Mouse (Mus musculus) hindbrain, embryonic 15.5 days (tissue): ENCODE measurements around the gene 1600014C23Rik. TPM values are rescaled to one million over a fixed set of nuclear protein-coding genes. Genes with fewer than 3 reads are reported as not detected.

ENCODE experiments used
- ATAC-seq: fragments of 200-750 bp; cut with Nextera tagmentation; 2 replicates; pipeline ENCODE4 v1.8.0; 2017; ENCODE audit warnings: low read depth, moderate number of reproducible peaks, moderate TSS enrichment; ENCODE audit not compliant: low FRiP score
- H3K27ac ChIP-seq: fragments of 300-500 bp; sonication (generic); replicated peaks from 2 replicates; pipeline ENCODE4 v1.5.1; 2015; ENCODE audit warnings: mild to moderate bottlenecking, inconsistent platforms
- H3K27me3 ChIP-seq: fragments of 300-500 bp; sonication (generic); 2 replicates; pipeline ENCODE4 v1.6.1; 2015; ENCODE audit warnings: control low read depth, inconsistent platforms
- H3K36me3 ChIP-seq: fragments of 300-500 bp; sonication (generic); 2 replicates; pipeline ENCODE4 v1.6.1; 2015; ENCODE audit warnings: control low read depth, inconsistent platforms
- H3K4me1 ChIP-seq: fragments of 300-500 bp; sonication (generic); replicated peaks from 2 replicates; pipeline ENCODE4 v1.6.1; 2015; ENCODE audit warnings: control low read depth, inconsistent platforms
- H3K4me2 ChIP-seq: fragments of 300-500 bp; sonication (generic); 2 replicates; pipeline ENCODE4 v1.6.1; 2015; ENCODE audit warnings: moderate library complexity, mild to moderate bottlenecking, inconsistent platforms
- H3K4me3 ChIP-seq: fragments of 300-500 bp; sonication (generic); 2 replicates; pipeline ENCODE4 v1.5.1; 2015; ENCODE audit warnings: mild to moderate bottlenecking, inconsistent platforms
- H3K9ac ChIP-seq: fragments of 300-500 bp; sonication (generic); 2 replicates; pipeline ENCODE4 v1.6.1; 2015; ENCODE audit warnings: inconsistent platforms
- H3K9me3 ChIP-seq: fragments of 300-500 bp; sonication (generic); 2 replicates; pipeline ENCODE4 v1.6.1; 2016; ENCODE audit warnings: control low read depth, inconsistent platforms
- WGBS: fragments of 180-500 bp; shearing (Covaris S2); methylation state at CpG from one replicate; pipeline ENCODE4 v1.1.7; 2015; 5-methylcytosine and 5-hydroxymethylcytosine counted together
- polyA plus RNA-seq: library from polyadenylated mRNA; unstranded; fragments of >200 nt; fragmentation: Nextera tagmentation; extraction: Ambion mirVana; gene quantifications from 2 replicates; pipeline ENCODE4 v1.2.1, GENCODE M21; 2015

1600014C23Rik gene
- 0.43 TPM in 1 of 2 replicates, not detected in the other for polyA plus RNA-seq

- Histone ChIP-seq H3K4me1 (peaks cover 43% of the 10 kb centered on the region), H3K27me3 (no peaks in the 10 kb centered on the region), H3K4me3 (peak within 1 kb of the TSS; percentile 35), H3K36me3 (no peaks in the 10 kb centered on the region), H3K4me2 (peak within 1 kb of the TSS; percentile 87), H3K9me3 (no peaks in the 10 kb centered on the region), H3K9ac (peak within 1 kb of the TSS; percentile 40), H3K27ac (peak within 1 kb of the TSS; percentile 69)
- 2% methylated on average over 41 of the region's 41 CpGs for WGBS
- ATAC-seq = peak; percentile 52
Observed at GRCm38 (mm10) chr17:45733735-45734301, at the start of gene 1600014C23Rik. Gene 1600014C23Rik (minus strand): TSS chr17:45733844.

- H3K27ac ChIP-seq = no peak overlapping the region
- H3K4me3 ChIP-seq = no peak overlapping the region
- no peaks in the 10 kb centered on the region for H3K4me1 ChIP-seq
- 88% methylated on average over 4 of the region's 4 CpGs for WGBS
- H3K9me3 ChIP-seq = no peaks in the 10 kb centered on the region
- no peak overlapping the region for H3K9ac ChIP-seq
- H3K36me3 ChIP-seq = no peaks in the 10 kb centered on the region
- H3K4me2 ChIP-seq = no peak overlapping the region
- ATAC-seq = no peak
- no peaks in the 10 kb centered on the region for H3K27me3 ChIP-seq
Observed at GRCm38 (mm10) chr17:45778446-45778845, 44.8 kb upstream of the 1600014C23Rik start.

- no peak for ATAC-seq
- Histone ChIP-seq H3K27ac (no peak overlapping the region), H3K4me3 (no peak overlapping the region), H3K9me3 (no peaks in the 10 kb centered on the region), H3K4me1 (no peaks in the 10 kb centered on the region), H3K4me2 (no peak overlapping the region), H3K9ac (no peak overlapping the region), H3K36me3 (no peaks in the 10 kb centered on the region), H3K27me3 (no peaks in the 10 kb centered on the region)
- WGBS = 81% methylated on average over 6 of the region's 6 CpGs
Observed at GRCm38 (mm10) chr17:45777431-45777830, 43.8 kb upstream of the 1600014C23Rik start.

DNA sequence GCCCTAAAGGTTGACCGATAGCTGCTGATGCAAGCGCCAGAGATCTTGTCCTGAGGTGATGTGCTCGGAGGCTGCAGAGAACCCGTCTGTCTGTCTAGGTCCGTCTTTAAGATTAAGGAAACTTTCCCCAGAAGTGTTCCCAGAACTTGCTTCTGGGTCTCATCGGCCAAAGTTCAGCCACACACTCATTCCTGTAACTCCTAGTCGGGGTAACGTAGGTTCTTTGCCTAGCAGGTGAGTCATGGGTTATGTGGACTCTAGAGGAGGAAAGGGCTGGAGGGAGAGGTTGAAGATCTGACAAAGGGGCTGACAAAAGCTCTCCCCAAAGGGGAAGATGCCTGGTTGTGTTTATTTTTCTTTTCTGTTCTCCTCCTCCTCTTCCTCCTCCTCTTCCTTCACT lies 42.5 kb upstream of the 1600014C23Rik start:
- Histone ChIP-seq H3K9me3 (no peaks in the 10 kb centered on the region), H3K36me3 (no peaks in the 10 kb centered on the region), H3K27me3 (no peaks in the 10 kb centered on the region), H3K4me2 (no peak overlapping the region), H3K27ac (no peak overlapping the region), H3K4me1 (no peaks in the 10 kb centered on the region), H3K4me3 (no peak overlapping the region), H3K9ac (no peak overlapping the region)
- 94% methylated on average over 8 of the region's 8 CpGs for WGBS
- ATAC-seq = no peak

GRCm38 (mm10) chr17:45775468-45775867 lies 41.8 kb upstream of the 1600014C23Rik start:
- Histone ChIP-seq H3K9ac (no peak overlapping the region), H3K36me3 (no peaks in the 10 kb centered on the region), H3K9me3 (no peaks in the 10 kb centered on the region), H3K4me1 (no peaks in the 10 kb centered on the region; the same call in 1 of the 2 replicates), H3K27ac (no peak overlapping the region), H3K4me2 (no peak overlapping the region), H3K27me3 (no peaks in the 10 kb centered on the region), H3K4me3 (no peak overlapping the region)
- ATAC-seq = no peak
- WGBS = 88% methylated on average over 9 of the region's 9 CpGs

GRCm38 (mm10) chr17:45772566-45772965 lies 38.9 kb upstream of the 1600014C23Rik start:
- H3K4me3 ChIP-seq = no peak overlapping the region
- ATAC-seq = no peak
- H3K27me3 ChIP-seq = no peaks in the 10 kb centered on the region
- H3K9me3 ChIP-seq = no peaks in the 10 kb centered on the region
- H3K9ac ChIP-seq = no peak overlapping the region
- H3K4me1 ChIP-seq = peaks cover 2% of the 10 kb centered on the region; the same call in 1 of the 2 replicates
- no peak overlapping the region for H3K4me2 ChIP-seq
- no peak overlapping the region for H3K27ac ChIP-seq
- H3K36me3 ChIP-seq = no peaks in the 10 kb centered on the region
- 82% methylated on average over 3 of the region's 3 CpGs for WGBS

DNA sequence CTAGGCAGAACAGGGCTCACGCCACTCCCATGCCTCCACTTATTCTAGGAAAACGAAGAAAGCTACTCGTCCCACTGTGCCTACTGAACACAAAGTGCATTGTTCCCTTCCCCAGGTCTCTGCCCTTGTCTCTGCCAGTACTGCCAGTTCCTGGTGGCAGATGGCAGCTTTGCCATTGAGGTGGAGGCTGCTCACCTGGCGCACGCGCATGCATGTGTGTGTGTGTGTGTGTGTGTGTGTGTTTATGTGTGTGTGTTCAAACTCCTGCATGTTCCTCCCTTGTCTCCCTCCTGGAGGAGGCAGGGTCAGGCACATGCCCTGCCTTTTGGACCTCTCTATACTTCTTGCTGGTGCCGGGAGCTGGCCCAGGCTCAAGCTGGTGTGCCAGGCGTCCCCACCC lies 38.5 kb upstream of the 1600014C23Rik start:
- Histone ChIP-seq H3K4me3 (no peak overlapping the region), H3K27ac (no peak overlapping the region), H3K4me1 (peaks cover 7% of the 10 kb centered on the region), H3K9me3 (no peaks in the 10 kb centered on the region), H3K9ac (no peak overlapping the region), H3K27me3 (no peaks in the 10 kb centered on the region), H3K36me3 (no peaks in the 10 kb centered on the region), H3K4me2 (no peak overlapping the region)
- WGBS = 80% methylated on average over 8 of the region's 8 CpGs
- ATAC-seq = no peak

GRCm38 (mm10) chr17:45770441-45770840 lies 36.8 kb upstream of the 1600014C23Rik start:
- no peaks in the 10 kb centered on the region for H3K27me3 ChIP-seq
- 19% methylated on average over 6 of the region's 6 CpGs for WGBS
- H3K9me3 ChIP-seq = no peaks in the 10 kb centered on the region
- H3K4me1 ChIP-seq = peaks cover 19% of the 10 kb centered on the region
- ATAC-seq = no peak
- H3K9ac ChIP-seq = no peak overlapping the region
- no peak overlapping the region for H3K4me2 ChIP-seq
- H3K36me3 ChIP-seq = no peaks in the 10 kb centered on the region
- H3K4me3 ChIP-seq = no peak overlapping the region
- 0 out of 2 replicates have a peak overlapping the region, but pooled peaks have one; percentile 8 for H3K27ac ChIP-seq

- Histone ChIP-seq H3K27me3 (no peaks in the 10 kb centered on the region), H3K9ac (no peak overlapping the region), H3K36me3 (no peaks in the 10 kb centered on the region), H3K27ac (no peak overlapping the region), H3K4me3 (no peak overlapping the region), H3K9me3 (no peaks in the 10 kb centered on the region), H3K4me1 (peaks cover 19% of the 10 kb centered on the region), H3K4me2 (no peak overlapping the region)
- 75% methylated on average over 6 of the region's 6 CpGs for WGBS
- ATAC-seq = no peak
Observed at GRCm38 (mm10) chr17:45769821-45770220, 36.2 kb upstream of the 1600014C23Rik start.

DNA sequence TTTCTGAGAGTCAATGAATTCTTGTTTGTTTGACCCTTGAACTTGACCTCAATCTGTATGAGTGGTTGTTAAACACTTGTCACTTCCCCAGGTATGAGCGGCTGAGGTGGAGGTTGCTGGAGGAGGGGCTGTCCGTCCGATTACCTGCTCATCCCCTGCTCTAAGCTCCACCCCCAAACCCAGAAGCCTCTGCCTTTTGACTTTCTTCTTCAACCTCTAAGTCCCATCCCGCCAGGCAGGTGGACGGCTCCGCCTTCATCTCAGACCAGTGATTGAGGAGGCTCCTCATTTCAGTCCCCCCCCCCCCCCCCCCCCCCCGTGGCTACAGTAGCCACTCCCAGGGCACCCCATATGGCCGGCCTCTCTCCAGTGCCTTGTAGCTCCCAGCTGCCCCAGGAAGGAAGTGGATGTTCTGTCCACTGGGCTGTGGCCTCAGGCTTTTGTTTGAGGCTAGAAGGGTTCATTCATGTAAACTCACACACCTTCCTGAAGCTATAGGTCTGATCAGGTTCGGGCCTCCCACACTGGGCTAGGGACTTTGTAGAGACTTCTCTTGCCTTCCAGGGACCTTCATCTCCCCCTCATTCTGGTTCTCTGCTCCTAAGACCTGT lies 34.0 kb upstream of the 1600014C23Rik start:
- Histone ChIP-seq H3K27ac (0 out of 2 replicates have a peak overlapping the region, but pooled peaks have one; percentile 57), H3K4me3 (no peak overlapping the region), H3K36me3 (no peaks in the 10 kb centered on the region), H3K27me3 (no peaks in the 10 kb centered on the region), H3K4me1 (peaks cover 19% of the 10 kb centered on the region), H3K9me3 (no peaks in the 10 kb centered on the region), H3K4me2 (no peak overlapping the region), H3K9ac (no peak overlapping the region)
- ATAC-seq = no peak
- WGBS = 39% methylated on average over 9 of the region's 9 CpGs

- H3K9me3 ChIP-seq = no peaks in the 10 kb centered on the region
- H3K4me1 ChIP-seq = peaks cover 21% of the 10 kb centered on the region
- H3K36me3 ChIP-seq = no peaks in the 10 kb centered on the region
- ATAC-seq = peak; percentile 91
- 9% methylated on average over 12 of the region's 12 CpGs for WGBS
- H3K4me3 ChIP-seq = no peak overlapping the region
- no peaks in the 10 kb centered on the region for H3K27me3 ChIP-seq
- H3K4me2 ChIP-seq = peak overlapping the region; percentile 5; the same call in 1 of the 2 replicates
- H3K27ac ChIP-seq = peak overlapping the region; percentile 81
- no peak overlapping the region for H3K9ac ChIP-seq
Observed at GRCm38 (mm10) chr17:45766735-45767535, 33.3 kb upstream of the 1600014C23Rik start.

DNA sequence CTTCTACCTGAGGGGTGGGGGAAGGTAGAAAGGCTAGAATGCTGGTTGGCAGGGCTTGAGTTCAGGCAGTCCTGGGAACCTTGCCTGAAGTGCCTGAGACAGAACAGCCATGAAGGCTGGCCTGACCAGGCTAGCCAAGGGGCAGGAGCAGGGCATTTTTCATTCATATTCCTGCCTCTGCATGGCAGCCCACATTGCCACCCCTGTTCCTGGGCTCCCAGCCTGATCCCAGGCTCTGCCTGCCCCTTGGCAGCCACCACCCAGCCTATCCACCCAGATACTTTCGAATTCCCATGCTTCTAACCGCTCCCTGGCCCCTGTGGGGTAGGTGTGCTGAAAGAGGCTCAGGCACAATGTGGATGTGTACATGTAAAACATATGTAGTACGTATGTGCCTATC lies 32.3 kb upstream of the 1600014C23Rik start:
- 82% methylated on average over 3 of the region's 3 CpGs for WGBS
- Histone ChIP-seq H3K9ac (no peak overlapping the region), H3K27ac (peak overlapping the region; percentile 81), H3K4me3 (no peak overlapping the region), H3K9me3 (no peaks in the 10 kb centered on the region), H3K36me3 (no peaks in the 10 kb centered on the region), H3K4me2 (no peak overlapping the region), H3K4me1 (peaks cover 31% of the 10 kb centered on the region), H3K27me3 (no peaks in the 10 kb centered on the region)
- ATAC-seq = no peak
